Mouse (Mus musculus) megakaryocyte, embryonic 14.5 days (primary cell): ENCODE data around the gene Tmppe. TPM values are rescaled to one million over a fixed set of nuclear protein-coding genes. Genes with fewer than 3 reads are reported as not detected.
A peak's percentile ranks its signal among the peaks of the same experiment; 100 is the strongest.

Experiments used
- H3K27me3 ChIP-seq: replicated peaks from 2 replicates; pipeline ENCODE3; 2012; ENCODE audit warnings: inconsistent platforms
- H3K36me3 ChIP-seq: replicated peaks from 2 replicates; pipeline ENCODE3; 2012; ENCODE audit warnings: low read length, inconsistent platforms, mixed read lengths
- H3K4me1 ChIP-seq: 2 replicates; pipeline ENCODE4 v1.6.1; 2012; ENCODE audit warnings: inconsistent platforms
- H3K4me3 ChIP-seq: replicated peaks from 2 replicates; pipeline ENCODE3; 2012; ENCODE audit warnings: moderate library complexity, mild to moderate bottlenecking, inconsistent platforms
- H3K9me3 ChIP-seq: 2 replicates; pipeline ENCODE4 v1.6.1; 2012; ENCODE audit warnings: inconsistent platforms
- FLI1 ChIP-seq: IDR thresholded peaks from 2 replicates; pipeline ENCODE4 v1.6.1; 2012; ENCODE audit warnings: low read length, inconsistent platforms, mixed read lengths
- GATA1 ChIP-seq: IDR thresholded peaks from 3 replicates; pipeline ENCODE4 v1.6.1; 2012; ENCODE audit warnings: mixed read lengths, low read length, inconsistent platforms, borderline replicate concordance
- polyA plus RNA-seq: library from polyadenylated mRNA; stranded (reverse); fragments of >175 nt; gene quantifications from 2 replicates; pipeline ENCODE4 v1.2.3, GENCODE M21; 2012; ENCODE audit warnings: low replicate concordance; ENCODE audit not compliant: insufficient read depth

Tmppe gene
- polyA plus RNA-seq, 1 experiment, result 1.2 TPM

DNA sequence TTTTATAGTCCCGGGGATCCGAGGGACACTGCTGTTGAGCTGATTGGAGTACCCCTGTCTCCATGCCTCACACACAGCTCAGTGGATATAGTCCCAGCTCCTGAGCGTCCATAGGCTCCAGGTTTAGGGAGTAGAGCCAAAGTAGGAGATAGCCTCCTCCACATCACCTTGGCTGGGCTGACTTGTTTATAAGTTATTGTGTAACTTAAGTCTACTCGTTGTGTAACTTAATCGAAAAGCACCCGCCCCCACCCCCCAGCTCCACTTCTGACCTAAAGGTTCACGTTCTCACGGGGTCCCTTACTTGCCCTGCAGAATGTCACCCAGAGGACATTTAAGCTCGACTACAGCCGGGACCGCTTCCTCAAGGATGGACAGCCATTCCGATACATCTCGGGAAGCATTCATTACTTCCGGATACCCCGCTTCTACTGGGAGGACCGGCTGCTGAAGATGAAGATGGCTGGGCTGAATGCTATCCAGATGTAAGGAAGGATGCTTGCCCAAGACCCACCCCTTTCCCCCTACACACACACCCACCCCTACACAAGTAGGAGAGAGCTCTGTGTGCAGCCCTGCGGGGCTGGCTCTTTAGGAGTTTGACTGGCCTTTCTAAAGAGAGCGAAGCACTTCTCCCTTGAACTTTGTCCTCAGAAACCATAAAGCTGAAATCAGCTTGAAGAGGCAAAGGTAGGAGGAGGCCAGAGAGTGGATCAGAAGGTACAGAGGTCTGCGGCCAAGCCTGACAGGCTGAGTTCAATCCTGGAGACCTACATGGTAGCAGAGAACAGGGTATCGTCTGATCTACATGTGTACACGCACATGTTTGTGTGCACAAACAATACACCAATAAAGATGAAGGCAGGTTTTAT, 16.0 kb downstream of the Tmppe start:
- TF ChIP-seq GATA1 (no peak), FLI1 (no peak)
- Histone ChIP-seq H3K4me1 (no peaks in the 10 kb centered on the region), H3K36me3 (peaks cover 90% of the 10 kb centered on the region), H3K9me3 (peaks cover 67% of the 10 kb centered on the region), H3K27me3 (no peaks in the 10 kb centered on the region), H3K4me3 (no peak overlapping the region)

DNA sequence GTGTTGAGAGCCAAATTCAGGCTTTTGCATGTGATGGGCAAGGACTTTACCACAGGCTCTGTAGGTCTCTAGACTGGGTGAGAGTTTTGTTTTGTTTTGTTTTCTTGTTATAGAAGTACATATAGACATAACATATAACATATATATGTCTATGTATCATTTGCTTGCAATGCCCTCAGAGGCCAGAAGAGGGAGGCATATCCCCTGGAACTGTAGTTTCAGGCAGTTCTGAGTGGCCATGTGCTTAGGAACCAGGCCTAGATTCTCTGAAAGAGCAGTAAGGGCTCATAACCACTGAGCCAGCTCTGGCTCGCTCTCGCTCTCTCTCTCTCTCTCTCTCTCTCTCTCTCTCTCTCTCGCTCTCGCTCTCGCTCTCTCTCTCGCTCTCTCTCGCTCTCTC, 17.3 kb downstream of the Tmppe start:
- H3K27me3 ChIP-seq, result no peaks in the 10 kb centered on the region
- H3K36me3 ChIP-seq, result peaks cover 85% of the 10 kb centered on the region
- TF ChIP-seq GATA1, result no peak
- TF ChIP-seq FLI1, result no peak
- peaks cover 54% of the 10 kb centered on the region for H3K9me3 ChIP-seq
- H3K4me1 ChIP-seq, result no peaks in the 10 kb centered on the region
- no peak overlapping the region for H3K4me3 ChIP-seq

GRCm38 (mm10) chr9:114420443-114420842, 19.5 kb downstream of the Tmppe start:
- no peak overlapping the region for H3K4me3 ChIP-seq
- peaks cover 81% of the 10 kb centered on the region for H3K36me3 ChIP-seq
- no peaks in the 10 kb centered on the region for H3K27me3 ChIP-seq
- H3K4me1 ChIP-seq, result no peaks in the 10 kb centered on the region
- TF ChIP-seq FLI1, result no peak
- no peak for TF ChIP-seq GATA1
- H3K9me3 ChIP-seq, result peaks cover 34% of the 10 kb centered on the region

- Histone ChIP-seq H3K4me1 (peaks cover 2% of the 10 kb centered on the region), H3K36me3 (peaks cover 81% of the 10 kb centered on the region), H3K4me3 (no peak overlapping the region), H3K9me3 (peaks cover 33% of the 10 kb centered on the region), H3K27me3 (no peaks in the 10 kb centered on the region)
- TF ChIP-seq GATA1 (no peak), FLI1 (no peak)
Observed at GRCm38 (mm10) chr9:114421045-114421444, 20.1 kb downstream of the Tmppe start.

GRCm38 (mm10) chr9:114421797-114422196, 20.9 kb downstream of the Tmppe start:
- Histone ChIP-seq H3K4me3 (no peak overlapping the region), H3K27me3 (no peaks in the 10 kb centered on the region), H3K9me3 (peaks cover 27% of the 10 kb centered on the region), H3K4me1 (peaks cover 9% of the 10 kb centered on the region), H3K36me3 (peaks cover 82% of the 10 kb centered on the region)
- TF ChIP-seq GATA1, result no peak
- no peak for TF ChIP-seq FLI1

DNA sequence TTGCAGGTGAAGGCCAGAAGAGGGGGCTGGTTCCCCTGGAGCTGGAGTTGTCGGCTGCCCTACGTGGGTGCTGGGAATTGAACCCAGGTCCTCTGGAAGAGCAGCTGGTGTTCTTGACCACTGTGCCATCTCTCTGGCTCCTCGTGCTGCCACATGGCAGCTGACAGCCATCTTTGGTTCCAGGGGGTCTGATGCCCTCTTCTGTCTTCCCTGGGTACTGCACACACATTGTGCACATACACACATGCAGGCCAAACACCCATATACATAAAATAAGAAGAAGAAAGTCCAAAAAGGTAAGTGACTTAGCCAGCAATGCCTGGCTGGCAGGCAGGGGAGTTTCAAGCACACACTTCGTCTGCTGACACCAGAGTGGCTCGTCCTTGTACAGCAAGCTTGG, 24.7 kb downstream of the Tmppe start:
- Histone ChIP-seq H3K36me3 (peaks cover 86% of the 10 kb centered on the region), H3K27me3 (no peaks in the 10 kb centered on the region), H3K4me1 (peaks cover 29% of the 10 kb centered on the region), H3K4me3 (no peak overlapping the region), H3K9me3 (peaks cover 8% of the 10 kb centered on the region)
- TF ChIP-seq GATA1 (no peak), FLI1 (no peak)

GRCm38 (mm10) chr9:114426201-114426600, 25.3 kb downstream of the Tmppe start:
- H3K9me3 ChIP-seq, result peaks cover 7% of the 10 kb centered on the region
- H3K4me1 ChIP-seq, result peaks cover 29% of the 10 kb centered on the region
- peaks cover 87% of the 10 kb centered on the region for H3K36me3 ChIP-seq
- TF ChIP-seq GATA1 (no peak), FLI1 (no peak)
- no peaks in the 10 kb centered on the region for H3K27me3 ChIP-seq
- H3K4me3 ChIP-seq, result peak overlapping the region; percentile 16

DNA sequence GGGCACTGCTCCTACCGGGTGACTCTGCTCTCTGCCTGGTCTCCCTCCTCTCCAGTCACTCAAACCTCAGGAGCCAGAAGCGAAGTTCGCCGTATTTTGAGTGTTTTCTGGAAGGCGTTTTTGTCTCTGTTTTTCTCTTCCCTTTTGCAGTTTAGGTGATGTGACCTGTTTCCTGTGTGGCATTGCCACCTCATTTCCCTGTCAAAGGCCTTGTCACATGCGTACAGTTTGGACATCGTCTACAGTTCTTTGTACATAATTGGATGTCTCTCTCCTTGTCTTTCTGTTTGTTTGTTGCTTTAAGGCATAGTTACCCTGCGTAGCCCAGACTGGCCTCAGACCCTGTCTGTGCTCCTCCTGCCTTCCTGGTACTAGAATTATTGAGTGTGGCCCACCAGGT, 26.5 kb downstream of the Tmppe start:
- H3K36me3 ChIP-seq, result peaks cover 85% of the 10 kb centered on the region

DNA sequence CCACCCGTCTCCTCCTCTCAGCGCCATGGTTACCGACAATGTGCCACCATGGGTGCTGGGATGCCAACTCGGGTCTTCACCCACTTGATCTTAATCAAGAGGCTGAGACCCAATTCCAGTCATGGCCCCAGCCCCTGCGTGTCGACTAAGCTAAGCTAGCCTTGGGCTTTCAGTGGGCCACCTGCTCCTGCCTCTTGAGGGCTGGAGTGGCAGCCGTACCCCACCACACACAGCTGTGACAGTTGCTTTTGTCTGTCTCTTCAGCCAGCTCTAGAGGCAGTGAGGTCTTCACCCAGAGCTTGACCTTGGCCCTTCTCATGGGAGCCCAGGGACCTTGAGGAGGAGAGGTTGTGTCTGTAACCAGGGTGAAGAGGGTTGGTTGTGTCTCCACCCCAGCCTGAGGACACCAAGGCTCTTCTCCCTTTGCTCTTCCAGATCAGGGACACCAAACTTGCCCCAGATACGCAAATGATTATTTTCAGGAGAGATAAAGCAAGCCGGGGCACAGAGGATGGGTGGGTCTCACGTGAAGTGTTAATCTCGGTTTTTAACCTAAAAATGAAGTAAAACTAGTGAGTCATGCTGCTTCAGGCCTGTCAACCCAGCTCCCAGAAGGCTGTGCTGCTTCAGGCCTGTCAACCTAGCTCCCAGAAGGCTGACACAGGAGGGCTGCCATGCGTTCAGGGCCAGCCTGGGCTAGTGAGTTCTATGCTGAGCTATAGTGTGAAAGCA, 27.4 kb downstream of the Tmppe start:
- no peak for TF ChIP-seq FLI1
- no peak for TF ChIP-seq GATA1
- no peaks in the 10 kb centered on the region for H3K27me3 ChIP-seq
- H3K9me3 ChIP-seq, result peaks cover 7% of the 10 kb centered on the region
- peaks cover 29% of the 10 kb centered on the region for H3K4me1 ChIP-seq
- H3K4me3 ChIP-seq, result no peak overlapping the region
- H3K36me3 ChIP-seq, result peaks cover 86% of the 10 kb centered on the region

More for the DNA sequence above, 26.5 kb downstream of the Tmppe start:
- TF ChIP-seq GATA1 (no peak), FLI1 (no peak)
- H3K27me3 ChIP-seq, result no peaks in the 10 kb centered on the region
- peaks cover 29% of the 10 kb centered on the region for H3K4me1 ChIP-seq
- H3K9me3 ChIP-seq, result peaks cover 7% of the 10 kb centered on the region
- H3K4me3 ChIP-seq, result no peak overlapping the region

GRCm38 (mm10) chr9:114435668-114436067, 34.8 kb downstream of the Tmppe start:
- Histone ChIP-seq H3K36me3 (peaks cover 81% of the 10 kb centered on the region), H3K4me3 (no peak overlapping the region), H3K4me1 (peaks cover 4% of the 10 kb centered on the region; the same call in 1 of the 2 replicates), H3K9me3 (no peaks in the 10 kb centered on the region), H3K27me3 (no peaks in the 10 kb centered on the region)
- TF ChIP-seq GATA1 (no peak), FLI1 (no peak)
